Mouse (Mus musculus): ENCODE measurements around the gene Lrpprc. TPM values are rescaled to one million over a fixed set of nuclear protein-coding genes. Genes with fewer than 3 reads are reported as not detected.

The Lrpprc gene
- 31.7 and 33.4 TPM in 2 replicates for polyA plus RNA-seq (2015; fragmentation: Nextera tagmentation; extraction: Ambion mirVana)

- H3K27me3 ChIP-seq (ENCODE audit: control insufficient read depth, insufficient read depth, low read depth, low read length) = no peaks in the 10 kb centered on the region
- peaks cover 16% of the 10 kb centered on the region for H3K4me1 ChIP-seq (replicated peaks; ENCODE audit: control insufficient read depth, insufficient read depth, low read length)
- peak within 1 kb of the TSS; percentile 74 for H3K27ac ChIP-seq (ENCODE audit: low read length)
- ATAC-seq (ENCODE audit: low read depth) = peak; percentile 99
- H3K4me2 ChIP-seq (ENCODE audit: low read depth, low read length) = peak within 1 kb of the TSS; percentile 93
- H3K36me3 ChIP-seq (ENCODE audit: control insufficient read depth, insufficient read depth, low read length) = no peaks in the 10 kb centered on the region
- H3K9me3 ChIP-seq (ENCODE audit: control insufficient read depth, low read length) = no peaks in the 10 kb centered on the region
- peak within 1 kb of the TSS; percentile 100 for H3K4me3 ChIP-seq (ENCODE audit: low read length)
- WGBS = under 1% methylated on average over 51 of the region's 51 CpGs
- H3K9ac ChIP-seq (ENCODE audit: low read length) = peak within 1 kb of the TSS; percentile 91
These were observed at the start of gene Lrpprc for GRCm38 (mm10) chr17:84790447-84791098. Lrpprc (minus strand) TSS chr17:84790789.

- Histone ChIP-seq H3K4me2 (ENCODE audit: low read depth, low read length) (no peak overlapping the region), H3K27me3 (ENCODE audit: control insufficient read depth, insufficient read depth, low read depth, low read length) (no peaks in the 10 kb centered on the region), H3K27ac (ENCODE audit: low read length) (no peak overlapping the region), H3K4me3 (ENCODE audit: low read length) (no peak overlapping the region), H3K9ac (ENCODE audit: low read length) (no peak overlapping the region), H3K36me3 (ENCODE audit: control insufficient read depth, insufficient read depth, low read length) (no peaks in the 10 kb centered on the region), H3K9me3 (ENCODE audit: control insufficient read depth, low read length) (no peaks in the 10 kb centered on the region), H3K4me1 (replicated peaks; ENCODE audit: control insufficient read depth, insufficient read depth, low read length) (no peaks in the 10 kb centered on the region)
- WGBS = 3% methylated on average over 3 of the region's 3 CpGs
- ATAC-seq (ENCODE audit: low read depth) = peak; percentile 69; the same call in 1 of the 2 replicates
These were observed 47.2 kb upstream of the Lrpprc start for GRCm38 (mm10) chr17:84837780-84838179.

GRCm38 (mm10) chr17:84835249-84835648, 44.7 kb upstream of the Lrpprc start:
- Histone ChIP-seq H3K9ac (ENCODE audit: low read length) (no peak overlapping the region), H3K27me3 (ENCODE audit: control insufficient read depth, insufficient read depth, low read depth, low read length) (no peaks in the 10 kb centered on the region), H3K4me1 (replicated peaks; ENCODE audit: control insufficient read depth, insufficient read depth, low read length) (no peaks in the 10 kb centered on the region), H3K9me3 (ENCODE audit: control insufficient read depth, low read length) (no peaks in the 10 kb centered on the region), H3K36me3 (ENCODE audit: control insufficient read depth, insufficient read depth, low read length) (no peaks in the 10 kb centered on the region), H3K4me2 (ENCODE audit: low read depth, low read length) (no peak overlapping the region), H3K4me3 (ENCODE audit: low read length) (no peak overlapping the region), H3K27ac (ENCODE audit: low read length) (no peak overlapping the region)
- WGBS = 72% methylated on average over 9 of the region's 9 CpGs
- no peak for ATAC-seq (ENCODE audit: low read depth)

- Histone ChIP-seq H3K36me3 (ENCODE audit: control insufficient read depth, insufficient read depth, low read length) (no peaks in the 10 kb centered on the region), H3K4me1 (replicated peaks; ENCODE audit: control insufficient read depth, insufficient read depth, low read length) (no peaks in the 10 kb centered on the region), H3K9me3 (ENCODE audit: control insufficient read depth, low read length) (no peaks in the 10 kb centered on the region), H3K9ac (ENCODE audit: low read length) (no peak overlapping the region), H3K4me3 (ENCODE audit: low read length) (no peak overlapping the region), H3K27ac (ENCODE audit: low read length) (no peak overlapping the region), H3K4me2 (ENCODE audit: low read depth, low read length) (no peak overlapping the region), H3K27me3 (ENCODE audit: control insufficient read depth, insufficient read depth, low read depth, low read length) (no peaks in the 10 kb centered on the region)
- ATAC-seq (ENCODE audit: low read depth) = no peak
- 66% methylated on average over 8 of the region's 8 CpGs for WGBS
These were observed 41.8 kb upstream of the Lrpprc start for GRCm38 (mm10) chr17:84832346-84832745.

- no peaks in the 10 kb centered on the region for H3K4me1 ChIP-seq (replicated peaks; ENCODE audit: control insufficient read depth, insufficient read depth, low read length)
- H3K4me2 ChIP-seq (ENCODE audit: low read depth, low read length) = no peak overlapping the region
- no peak overlapping the region for H3K9ac ChIP-seq (ENCODE audit: low read length)
- H3K36me3 ChIP-seq (ENCODE audit: control insufficient read depth, insufficient read depth, low read length) = no peaks in the 10 kb centered on the region
- no peak for ATAC-seq (ENCODE audit: low read depth)
- no peaks in the 10 kb centered on the region for H3K9me3 ChIP-seq (ENCODE audit: control insufficient read depth, low read length)
- WGBS = 87% methylated on average over 6 of the region's 6 CpGs
- H3K27me3 ChIP-seq (ENCODE audit: control insufficient read depth, insufficient read depth, low read depth, low read length) = no peaks in the 10 kb centered on the region
- H3K27ac ChIP-seq (ENCODE audit: low read length) = no peak overlapping the region
- no peak overlapping the region for H3K4me3 ChIP-seq (ENCODE audit: low read length)
These were observed 37.7 kb upstream of the Lrpprc start for GRCm38 (mm10) chr17:84828301-84828700.

- Histone ChIP-seq H3K9ac (ENCODE audit: low read length) (no peak overlapping the region), H3K27ac (ENCODE audit: low read length) (no peak overlapping the region), H3K36me3 (ENCODE audit: control insufficient read depth, insufficient read depth, low read length) (no peaks in the 10 kb centered on the region), H3K4me2 (ENCODE audit: low read depth, low read length) (no peak overlapping the region), H3K9me3 (ENCODE audit: control insufficient read depth, low read length) (no peaks in the 10 kb centered on the region), H3K4me1 (replicated peaks; ENCODE audit: control insufficient read depth, insufficient read depth, low read length) (no peaks in the 10 kb centered on the region), H3K4me3 (ENCODE audit: low read length) (no peak overlapping the region), H3K27me3 (ENCODE audit: control insufficient read depth, insufficient read depth, low read depth, low read length) (no peaks in the 10 kb centered on the region)
- no peak for ATAC-seq (ENCODE audit: low read depth)
- 10% methylated on average over 4 of the region's 4 CpGs for WGBS
These were observed 30.0 kb upstream of the Lrpprc start for GRCm38 (mm10) chr17:84820603-84821002.

GRCm38 (mm10) chr17:84818390-84818789, 27.8 kb upstream of the Lrpprc start:
- Histone ChIP-seq H3K4me3 (ENCODE audit: low read length) (no peak overlapping the region), H3K9ac (ENCODE audit: low read length) (no peak overlapping the region), H3K36me3 (ENCODE audit: control insufficient read depth, insufficient read depth, low read length) (no peaks in the 10 kb centered on the region), H3K9me3 (ENCODE audit: control insufficient read depth, low read length) (no peaks in the 10 kb centered on the region), H3K27me3 (ENCODE audit: control insufficient read depth, insufficient read depth, low read depth, low read length) (no peaks in the 10 kb centered on the region), H3K27ac (ENCODE audit: low read length) (no peak overlapping the region), H3K4me2 (ENCODE audit: low read depth, low read length) (no peak overlapping the region), H3K4me1 (replicated peaks; ENCODE audit: control insufficient read depth, insufficient read depth, low read length) (no peaks in the 10 kb centered on the region)
- no peak for ATAC-seq (ENCODE audit: low read depth)
- 82% methylated on average over 5 of the region's 5 CpGs for WGBS

GRCm38 (mm10) chr17:84816014-84816461, 25.4 kb upstream of the Lrpprc start:
- no peaks in the 10 kb centered on the region for H3K27me3 ChIP-seq (ENCODE audit: control insufficient read depth, insufficient read depth, low read depth, low read length)
- ATAC-seq (ENCODE audit: low read depth) = no peak
- H3K4me2 ChIP-seq (ENCODE audit: low read depth, low read length) = no peak overlapping the region
- no peak overlapping the region for H3K27ac ChIP-seq (ENCODE audit: low read length)
- no peaks in the 10 kb centered on the region for H3K4me1 ChIP-seq (replicated peaks; ENCODE audit: control insufficient read depth, insufficient read depth, low read length)
- no peaks in the 10 kb centered on the region for H3K9me3 ChIP-seq (ENCODE audit: control insufficient read depth, low read length)
- 71% methylated on average over 9 of the region's 9 CpGs for WGBS
- H3K4me3 ChIP-seq (ENCODE audit: low read length) = no peak overlapping the region
- H3K36me3 ChIP-seq (ENCODE audit: control insufficient read depth, insufficient read depth, low read length) = no peaks in the 10 kb centered on the region
- no peak overlapping the region for H3K9ac ChIP-seq (ENCODE audit: low read length)

GRCm38 (mm10) chr17:84814905-84815304, 24.3 kb upstream of the Lrpprc start:
- Histone ChIP-seq H3K4me3 (ENCODE audit: low read length) (no peak overlapping the region), H3K9ac (ENCODE audit: low read length) (no peak overlapping the region), H3K27me3 (ENCODE audit: control insufficient read depth, insufficient read depth, low read depth, low read length) (no peaks in the 10 kb centered on the region), H3K4me1 (replicated peaks; ENCODE audit: control insufficient read depth, insufficient read depth, low read length) (no peaks in the 10 kb centered on the region), H3K4me2 (ENCODE audit: low read depth, low read length) (no peak overlapping the region), H3K27ac (ENCODE audit: low read length) (no peak overlapping the region), H3K36me3 (ENCODE audit: control insufficient read depth, insufficient read depth, low read length) (no peaks in the 10 kb centered on the region), H3K9me3 (ENCODE audit: control insufficient read depth, low read length) (no peaks in the 10 kb centered on the region)
- 69% methylated on average over 7 of the region's 7 CpGs for WGBS
- no peak for ATAC-seq (ENCODE audit: low read depth)

Data from lung, embryonic 16.5 days (tissue).